Mouse (Mus musculus) v-Abl transformed pro-B cells (cell line): ENCODE measurements around the gene Caly.

Experiments used
- in situ Hi-C, 2 experiments: fragments of 400-800 bp; cut with MboI; formaldehyde crosslinking; loops; one replicate each; pipeline ENCODE4 v1.15.1; 2025; ENCODE audit not compliant: unreplicated experiment in 2 of 2

Gene Caly

DNA sequence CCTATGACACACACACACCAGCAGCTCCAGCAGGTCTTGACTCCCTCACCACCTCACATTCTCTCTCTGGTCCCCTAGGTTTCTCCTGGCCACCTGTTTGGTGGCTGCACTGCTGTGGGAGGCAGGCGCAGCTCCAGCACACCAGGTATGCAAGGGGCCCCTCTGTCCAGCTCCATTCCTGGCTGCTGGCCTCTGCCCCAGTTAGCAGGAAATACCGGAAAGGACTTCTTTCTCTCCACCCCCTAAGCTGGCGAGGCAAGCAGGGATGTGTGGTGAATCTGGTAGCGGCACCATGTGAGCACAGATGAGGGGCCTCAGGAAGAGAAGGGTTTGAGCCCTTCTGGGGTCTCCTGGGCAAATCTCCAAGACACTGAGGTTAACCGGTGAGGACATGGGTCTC lies 12.6 kb upstream of the Caly start:
- in situ Hi-C loops, result no loop called here

DNA sequence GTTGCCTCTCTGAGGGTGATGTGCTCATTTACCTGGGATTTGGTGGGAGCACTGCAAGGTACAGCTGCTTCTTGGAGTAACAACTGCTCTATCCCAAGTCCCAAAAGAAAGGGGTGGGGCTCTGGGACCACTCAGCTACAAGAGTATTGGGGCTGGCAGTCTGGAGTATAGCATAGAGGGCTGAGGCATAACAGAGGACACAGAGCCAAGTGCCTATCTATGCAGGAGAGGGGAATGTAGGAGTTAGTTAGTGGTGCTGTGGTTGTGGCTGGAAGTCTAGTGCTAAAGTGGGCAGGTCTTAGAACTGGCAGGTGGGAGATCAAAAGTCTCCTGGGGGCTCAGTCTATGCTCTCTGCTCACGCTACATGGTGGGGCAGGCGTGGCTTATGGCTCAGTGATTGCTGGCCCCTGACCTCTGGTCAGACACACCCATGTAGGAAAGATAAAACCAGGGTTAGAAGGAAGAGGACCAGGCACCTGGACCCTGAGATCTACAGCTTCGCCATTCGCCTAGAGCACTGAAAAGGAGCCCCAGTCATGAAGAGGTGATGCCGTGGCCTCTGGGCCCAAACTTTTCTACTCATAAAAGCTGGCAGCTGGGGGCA lies 10.7 kb upstream of the Caly start, which contains the start of gene Prap1:
Gene Prap1, plus strand, starts transcription at position 472 of the 605 bp plus-strand sequence.
- in situ Hi-C loops, result no loop called here

DNA sequence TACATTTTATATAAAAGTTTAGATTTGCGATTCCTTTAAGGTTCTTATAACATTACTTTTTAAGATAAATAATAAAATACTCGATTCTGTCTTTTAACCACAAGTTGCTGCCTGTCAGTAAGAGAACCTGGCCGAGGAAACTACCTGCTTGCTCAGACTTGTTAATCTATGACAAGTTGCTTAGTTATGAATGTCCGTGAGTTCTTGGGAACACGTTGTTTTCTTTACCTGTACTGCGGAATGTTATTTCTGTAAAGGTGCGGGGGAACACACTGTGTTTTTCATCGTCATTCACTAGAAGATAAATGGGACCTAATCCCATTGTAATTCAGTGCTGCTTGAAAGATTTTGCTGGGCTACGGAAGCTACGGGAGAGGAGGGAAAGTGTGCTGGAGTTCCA lies 8.3 kb upstream of the Caly start:
- in situ Hi-C loops, result no loop called here

DNA sequence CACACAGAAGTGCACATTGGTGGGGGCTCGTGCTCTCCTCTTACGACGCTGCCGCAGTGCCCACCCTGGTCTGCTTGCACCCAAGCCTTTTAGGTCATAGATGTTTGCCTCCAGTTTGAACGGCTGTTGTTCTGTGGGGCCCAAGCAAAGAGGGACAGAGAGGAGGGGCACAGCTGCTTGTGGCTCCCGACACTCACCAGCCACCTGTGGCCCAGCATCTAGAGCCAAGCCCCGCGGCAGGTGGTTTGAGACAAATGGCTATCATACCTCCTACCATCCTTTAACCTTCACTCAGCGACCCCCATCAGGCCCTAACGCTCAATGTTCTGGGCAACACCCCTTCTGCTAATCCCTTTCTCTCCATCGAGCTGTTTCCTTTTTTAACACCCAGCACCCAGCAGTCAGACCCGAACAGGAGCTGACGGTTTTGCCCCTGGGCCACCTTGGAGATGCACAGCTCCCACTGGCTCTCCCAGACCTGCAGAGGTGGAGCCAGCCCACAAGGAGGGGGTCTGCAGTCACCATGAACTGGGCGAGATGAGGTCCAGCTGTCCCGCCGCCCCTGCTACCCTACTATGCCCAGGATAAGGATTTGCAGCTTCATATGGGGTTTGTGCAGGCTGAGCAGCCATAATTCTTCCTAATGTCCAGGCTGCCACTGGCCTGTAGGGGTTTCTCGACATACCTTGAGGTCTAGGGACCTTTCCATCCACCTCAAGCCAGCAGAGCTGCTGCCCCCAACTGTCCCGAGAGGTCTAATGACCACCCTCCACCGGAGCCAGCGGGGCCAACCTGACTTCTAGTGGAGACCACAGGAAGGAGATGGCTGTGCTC lies 723 bp downstream of the Caly start:
- in situ Hi-C loops, result loop anchor here (5.0 to 10.0 kb wide), 3 partner anchors 61 to 753 kb away; partner anchors contain the start of gene Urah (in 1 of the 2)

DNA sequence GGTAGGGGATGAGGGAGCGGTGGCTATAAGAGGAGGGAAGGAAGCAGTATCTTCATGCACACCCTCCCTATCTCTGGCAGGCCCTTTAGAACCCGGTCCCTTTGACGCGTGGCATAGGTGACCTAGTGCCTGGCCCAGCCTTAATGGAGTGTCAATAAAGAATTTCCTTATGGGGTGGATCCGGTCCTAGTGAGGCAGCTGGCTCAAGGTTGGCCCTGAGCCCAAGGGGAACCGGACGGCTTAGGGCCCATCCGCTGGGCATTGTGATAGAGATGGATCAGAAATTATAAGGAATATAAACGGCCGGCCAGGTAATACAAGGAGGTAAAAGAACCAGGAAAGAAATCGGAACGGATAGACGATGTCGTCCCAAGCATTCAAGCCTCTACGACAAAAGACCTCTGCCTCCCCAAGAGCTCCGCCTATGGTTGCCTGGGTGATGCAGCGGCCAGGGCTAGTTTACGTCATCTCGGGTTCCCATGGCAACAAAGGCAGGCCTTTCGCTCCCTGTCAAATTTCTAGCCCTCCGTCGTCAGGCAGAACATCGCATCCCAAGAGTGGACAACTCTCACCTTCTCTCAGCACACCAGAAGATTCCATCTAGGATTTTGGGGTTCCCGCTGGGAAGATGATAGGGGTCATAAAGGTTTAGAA lies 1.7 kb downstream of the Caly start:
- in situ Hi-C loops, result loop anchor here (5.0 to 10.0 kb wide), 3 partner anchors 62 to 754 kb away; partner anchors contain the start of gene Urah (in 1 of the 2)

DNA sequence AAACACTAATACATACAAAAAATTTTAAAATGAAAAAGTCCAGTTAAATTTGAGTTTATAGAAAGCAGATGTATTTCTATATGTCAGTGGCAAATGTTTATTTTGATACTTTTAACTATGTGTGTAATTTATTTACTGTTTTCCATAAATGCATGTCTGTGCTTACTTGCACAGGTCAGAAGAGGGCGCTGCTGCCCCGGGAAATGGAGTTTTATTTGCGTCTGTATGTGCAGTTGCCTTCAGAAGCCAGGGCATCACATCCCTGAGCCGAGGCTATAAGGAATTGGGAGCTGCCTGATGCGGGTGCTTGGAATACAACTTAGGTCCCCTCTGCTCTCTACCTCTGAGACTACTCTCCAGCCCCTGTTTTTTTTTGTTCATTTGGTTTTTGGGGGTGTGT lies 3.6 kb downstream of the Caly start:
- in situ Hi-C loops, result loop anchor here in 1 of 2 experiments (10.0 kb wide), 1 partner anchor 826 kb away; the partner anchor contains the start of gene Cox8b

DNA sequence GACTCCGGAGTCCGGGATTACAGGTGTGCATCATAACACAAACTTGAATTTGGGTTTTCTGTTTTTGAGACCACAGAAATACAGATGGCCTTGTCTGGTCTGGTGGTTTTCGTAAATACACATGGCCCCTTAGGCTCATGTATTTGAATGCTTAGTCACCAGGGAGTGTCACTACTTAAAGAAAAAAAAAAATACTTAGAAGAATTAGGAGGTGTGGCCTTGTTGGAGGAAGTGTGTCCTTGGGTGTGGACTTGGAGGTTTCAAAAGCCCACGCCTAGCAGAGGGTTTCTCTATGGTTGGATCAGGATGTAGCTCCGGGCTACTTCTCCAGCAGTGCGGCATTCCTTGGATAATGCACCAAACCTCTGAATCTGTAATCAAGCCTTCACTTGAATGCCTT lies 4.7 kb downstream of the Caly start:
- in situ Hi-C loops, result loop anchor here in 1 of 2 experiments (10.0 kb wide), 1 partner anchor 827 kb away; the partner anchor contains the start of gene Cox8b

DNA sequence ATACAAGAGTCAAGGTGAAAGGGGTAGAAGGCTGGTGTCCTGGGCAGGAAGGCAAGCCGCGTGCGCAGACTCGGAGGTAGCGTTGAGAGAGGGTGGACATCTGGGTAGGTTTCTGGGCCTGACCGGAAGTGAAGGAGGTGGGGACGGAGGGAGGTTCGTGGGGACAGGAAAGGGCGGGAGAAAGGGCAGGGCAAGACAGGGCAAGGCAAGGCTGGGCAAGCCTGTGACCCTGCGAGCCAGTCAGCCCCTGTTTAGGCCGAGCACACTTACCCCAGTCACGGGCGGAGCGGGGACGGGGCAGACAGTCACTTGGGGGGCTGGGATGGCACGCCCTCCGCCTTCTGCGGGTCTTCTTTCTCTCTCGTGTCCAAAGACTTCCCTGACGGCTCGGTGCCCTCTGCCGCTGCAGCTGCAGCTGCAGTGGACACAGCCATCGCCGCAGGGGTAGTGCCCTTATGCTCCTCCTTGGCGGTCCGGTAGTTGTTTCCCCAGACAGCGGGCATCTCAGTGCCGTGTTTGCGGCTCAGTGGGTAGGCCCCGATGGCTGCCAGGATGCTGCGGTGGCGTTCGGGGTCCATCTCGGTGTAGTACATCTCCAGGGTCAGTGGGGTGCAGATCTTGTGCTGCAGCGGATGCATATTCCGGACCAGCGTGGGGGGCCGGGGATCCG lies 12.2 kb downstream of the Caly start:
- in situ Hi-C loops, result loop anchor here in 1 of 2 experiments (10.0 kb wide), 1 partner anchor 835 kb away; the partner anchor contains the start of gene Cox8b

DNA sequence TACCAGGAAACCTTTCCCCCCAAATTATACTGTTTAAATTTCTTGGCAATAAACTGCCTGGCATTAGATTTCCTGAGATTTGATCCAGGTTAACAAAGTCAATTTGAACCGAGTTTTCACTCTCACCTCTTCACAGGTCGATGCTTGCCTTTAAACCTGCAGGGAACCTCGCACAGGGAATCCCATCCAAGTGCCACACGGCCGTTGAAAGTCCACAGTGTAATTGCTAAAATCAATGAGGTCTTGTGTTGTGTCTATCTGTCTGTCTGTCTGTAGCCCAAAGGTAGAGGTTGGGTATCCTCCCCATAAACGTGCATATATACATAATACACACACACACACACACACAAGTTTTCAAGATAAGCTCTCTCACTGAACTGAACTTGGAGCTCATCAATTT lies 15.0 kb downstream of the Caly start:
- in situ Hi-C loops, result loop anchor here in 1 of 2 experiments (5.0 kb wide), 1 partner anchor 90 kb away; the partner anchor contains the start of gene 6430531B16Rik

DNA sequence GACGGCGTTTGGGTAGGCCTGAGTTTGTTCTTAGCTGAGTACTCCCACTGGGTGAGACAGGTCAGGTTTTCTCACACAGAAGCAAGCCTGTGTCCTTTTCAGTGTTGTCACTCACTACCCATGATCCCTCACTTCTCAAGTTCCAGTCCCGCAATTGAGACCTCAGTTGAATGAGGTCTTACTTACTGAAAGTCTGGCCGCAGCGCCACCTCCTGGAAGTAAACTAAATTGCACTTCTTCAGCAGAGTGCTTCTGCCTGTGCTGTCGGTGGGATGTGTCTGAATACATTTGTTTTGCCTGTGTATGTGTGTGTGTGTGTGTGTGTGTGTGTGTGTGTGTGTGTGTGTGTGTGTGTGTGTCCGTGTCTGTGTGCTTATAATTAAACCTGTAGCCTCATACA lies 19.3 kb downstream of the Caly start:
- in situ Hi-C loops, result no loop called here

DNA sequence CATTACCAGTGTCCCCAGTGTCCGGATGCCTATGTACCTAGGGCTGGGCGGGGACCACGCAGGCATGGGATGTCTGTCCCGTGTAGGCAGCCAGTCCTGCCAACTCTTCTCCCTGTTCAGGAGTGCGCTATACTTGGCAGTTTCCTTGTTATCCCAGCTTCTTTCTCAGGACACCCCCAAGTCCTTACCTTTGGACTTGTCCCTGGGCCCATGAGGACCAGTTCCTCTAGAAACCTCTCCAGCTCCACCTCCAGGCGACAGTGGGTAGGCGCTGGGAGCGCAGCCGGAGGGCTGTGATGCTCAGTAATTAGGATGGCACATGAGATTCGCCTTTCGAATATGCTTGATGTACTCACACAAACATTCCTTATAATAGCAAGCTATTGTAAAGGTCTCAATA lies 20.0 kb downstream of the Caly start:
- in situ Hi-C loops, result no loop called here

DNA sequence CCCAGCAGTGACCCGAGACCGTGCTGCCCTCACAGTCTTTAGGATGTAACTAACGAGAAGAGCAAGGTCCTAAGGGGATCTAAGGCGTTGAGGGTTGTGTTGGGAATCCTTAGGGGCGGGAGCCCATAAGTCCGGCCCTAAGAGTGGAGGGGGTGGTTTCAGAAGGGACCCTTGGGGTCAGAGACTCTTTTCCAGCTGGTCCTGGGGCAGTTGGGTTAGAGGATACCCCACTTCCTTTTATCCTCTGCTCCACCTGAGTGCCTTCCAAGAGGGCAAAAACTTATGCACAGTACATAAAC lies 20.6 kb downstream of the Caly start:
- in situ Hi-C loops, result no loop called here

DNA sequence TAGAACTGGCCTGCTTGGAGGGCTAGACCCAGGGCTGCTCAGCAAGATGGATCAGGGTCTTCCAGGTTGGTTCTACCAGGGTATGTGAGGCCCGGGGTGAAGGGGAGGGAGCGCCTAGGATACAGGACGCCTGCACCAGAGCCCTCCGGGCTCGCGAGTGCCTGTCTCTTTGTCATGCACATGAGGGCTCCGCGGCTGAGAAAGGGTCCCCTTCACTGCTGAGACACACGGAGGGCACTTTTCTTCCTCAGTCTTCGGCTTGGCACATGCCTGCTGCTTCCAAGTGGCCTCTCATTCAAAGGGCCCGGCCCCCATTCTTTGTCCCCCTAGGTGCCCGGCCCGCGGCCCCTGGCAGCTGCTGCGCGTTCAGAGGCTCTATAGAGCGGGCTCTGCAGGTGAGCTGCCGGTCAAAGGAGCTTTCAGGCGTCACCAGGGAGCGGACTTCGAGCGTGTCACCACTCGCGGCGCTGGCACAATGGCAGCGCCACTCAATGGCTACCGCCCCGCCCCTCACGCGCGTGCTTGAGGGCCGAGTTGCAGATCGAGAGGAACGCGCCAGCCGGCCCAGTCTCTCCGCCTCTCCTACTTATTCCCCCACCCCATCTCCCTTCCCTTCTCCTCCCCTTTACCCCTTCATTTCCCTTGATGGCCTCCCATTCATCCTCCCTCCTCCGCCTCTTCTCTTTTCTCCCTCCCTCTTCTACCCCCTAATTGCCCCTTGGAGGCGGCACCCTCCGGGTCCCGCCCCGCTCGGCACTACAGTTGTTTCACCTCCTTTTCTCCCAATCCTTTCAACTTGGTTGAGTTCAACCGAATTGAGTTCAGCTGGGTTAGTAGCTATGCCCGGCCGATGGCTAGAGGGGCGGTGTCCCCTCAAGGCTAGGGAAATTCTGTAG lies 21.2 kb downstream of the Caly start:
- in situ Hi-C loops, result no loop called here

DNA sequence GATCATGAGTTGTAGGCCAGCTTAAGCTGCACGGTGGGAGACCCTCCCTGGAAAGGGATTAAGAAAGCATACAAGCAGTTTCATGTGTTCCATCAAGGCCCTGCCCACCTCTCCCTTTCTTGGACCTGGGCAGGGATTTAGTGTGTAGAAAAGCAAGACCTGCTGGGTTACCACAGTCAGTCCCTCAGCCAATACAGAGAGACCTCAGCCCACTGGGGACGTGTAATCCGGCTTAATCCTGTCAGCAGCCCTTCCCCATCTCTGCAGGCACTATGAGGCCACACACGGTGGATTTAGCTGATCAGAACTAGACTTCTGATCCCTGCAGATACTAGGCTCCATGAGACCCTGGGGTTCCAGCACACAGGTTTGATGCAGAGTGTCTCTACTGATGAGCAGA lies 22.7 kb downstream of the Caly start:
- in situ Hi-C loops, result loop anchor here in 1 of 2 experiments (5.0 kb wide), 1 partner anchor 87 kb away; no protein-coding TSS in a partner anchor

DNA sequence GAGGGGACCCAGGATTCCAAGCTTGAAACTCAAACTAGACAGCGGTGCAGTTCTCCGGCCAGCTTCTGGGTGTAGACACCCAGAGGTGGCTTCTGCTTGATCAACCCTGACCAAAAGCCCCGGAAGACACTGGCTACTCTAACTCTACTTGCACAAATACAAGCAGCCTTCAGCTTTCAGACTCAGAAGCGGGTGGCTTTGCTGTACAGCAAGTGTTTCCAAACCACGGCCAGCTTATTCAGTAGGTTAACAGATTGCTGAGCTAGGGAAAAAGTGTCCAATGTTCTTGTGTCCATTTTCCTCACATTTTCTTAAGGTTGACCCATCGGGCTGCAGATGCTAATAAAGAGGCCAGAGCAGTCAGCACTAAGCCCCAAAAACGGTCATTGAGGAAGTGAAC lies 23.8 kb downstream of the Caly start:
- in situ Hi-C loops, result loop anchor here in 1 of 2 experiments (5.0 kb wide), 1 partner anchor 86 kb away; no protein-coding TSS in a partner anchor

DNA sequence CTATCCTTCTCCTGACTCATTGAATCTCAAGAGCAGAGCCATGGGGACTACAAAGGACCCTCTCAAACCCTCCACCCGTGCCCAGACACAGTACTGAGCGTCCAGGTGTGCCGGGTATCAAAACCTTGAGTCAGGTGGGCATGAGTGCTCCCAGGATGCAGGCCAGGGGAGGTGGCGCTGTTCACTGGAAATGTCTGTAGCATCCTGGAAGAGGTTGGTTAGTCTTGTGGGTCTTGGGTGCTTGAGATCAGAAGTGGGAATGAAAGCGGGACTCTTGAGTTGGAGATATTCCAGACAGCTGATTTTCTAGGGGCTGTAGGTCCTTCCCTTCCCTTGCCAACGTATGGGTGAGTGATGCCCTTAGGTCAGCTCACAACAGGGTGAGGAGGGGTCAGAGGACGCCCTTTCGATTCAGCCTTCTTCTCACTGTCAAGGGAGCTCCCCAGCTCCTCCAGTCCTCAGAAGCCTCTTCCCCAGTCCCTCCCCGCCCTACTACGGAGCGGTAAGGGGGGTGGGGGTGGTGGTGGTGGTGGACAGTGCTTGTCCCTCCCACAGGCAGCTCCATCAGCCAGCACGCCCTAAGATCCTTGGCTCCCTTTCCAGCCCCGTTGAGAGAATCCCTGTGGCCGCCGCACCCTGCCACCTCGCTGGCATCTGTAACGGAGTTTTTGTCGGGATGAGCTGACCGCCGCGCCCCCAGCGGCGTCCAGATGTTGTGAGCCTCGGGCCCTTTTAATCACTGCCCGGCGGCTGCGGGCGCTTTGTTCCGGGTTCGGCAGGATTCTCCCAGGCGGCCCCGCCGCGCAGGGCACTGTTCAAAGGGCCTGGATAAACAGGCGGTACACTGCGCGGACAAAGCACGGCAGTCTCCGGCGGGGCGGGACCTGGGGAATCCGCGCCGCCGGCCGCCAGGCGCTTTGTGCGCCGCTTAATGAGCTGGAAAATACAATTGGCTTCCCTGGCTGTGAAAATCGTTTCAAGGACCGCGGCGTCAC lies 24.6 kb downstream of the Caly start:
- in situ Hi-C loops, result loop anchor here in 1 of 2 experiments (5.0 kb wide), 1 partner anchor 85 kb away; no protein-coding TSS in a partner anchor

DNA sequence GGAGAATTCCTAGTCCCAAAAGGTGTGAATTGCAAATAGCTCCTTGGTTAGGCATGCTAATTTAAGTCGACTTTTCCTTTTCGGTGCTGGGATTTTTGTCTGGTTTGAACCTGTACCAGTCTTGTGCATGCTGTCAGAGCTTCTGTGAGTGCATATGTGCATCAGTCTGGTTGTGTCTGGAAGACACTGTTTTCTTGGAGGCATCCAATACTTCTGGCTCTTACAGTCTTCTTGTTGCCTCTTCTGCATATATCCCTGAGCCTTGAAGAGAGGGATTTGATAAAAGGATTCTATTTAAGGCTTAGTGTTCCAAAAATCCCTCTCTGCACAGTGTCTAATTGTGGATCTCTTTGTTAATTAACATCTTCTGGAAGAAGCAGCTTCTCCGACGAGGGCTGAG lies 28.2 kb downstream of the Caly start:
- in situ Hi-C loops, result no loop called here

DNA sequence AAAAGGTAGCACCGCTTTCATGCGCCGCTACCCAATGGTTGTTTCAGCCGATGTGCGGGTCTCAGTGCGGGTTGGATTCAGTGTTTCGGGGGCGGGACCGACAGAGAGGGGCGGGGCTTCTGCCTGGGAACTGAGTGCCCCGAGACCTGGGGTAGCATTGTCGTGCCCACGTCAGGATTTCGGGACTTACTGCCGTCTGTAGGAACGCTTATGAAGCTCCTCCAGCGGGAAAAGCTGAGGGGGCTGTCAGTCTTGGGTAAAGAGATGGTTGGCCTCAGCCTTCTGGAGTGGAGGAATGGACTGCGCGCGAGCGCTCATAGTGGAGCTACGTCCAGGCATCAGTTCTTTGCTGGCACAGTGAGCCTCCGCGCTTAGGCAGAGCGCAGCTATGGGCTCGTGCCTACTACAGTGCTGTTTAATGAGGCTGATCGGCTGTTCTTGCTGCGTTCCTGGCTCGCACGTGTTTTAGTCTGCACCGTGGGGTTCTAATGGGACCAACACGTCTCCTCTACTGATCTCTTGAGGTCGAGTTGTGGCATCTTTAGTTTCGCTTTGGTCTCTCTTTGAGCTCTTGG lies 33.1 kb downstream of the Caly start:
- in situ Hi-C loops, result no loop called here
